Mouse (Mus musculus) intestine, embryonic 16.5 days (tissue): ENCODE data around the gene Vmac. TPM values are rescaled to one million over a fixed set of nuclear protein-coding genes. Genes with fewer than 3 reads are reported as not detected.
A peak's percentile ranks its signal among the peaks of the same experiment; 100 is the strongest.

Experiments
- ATAC-seq: fragments of 200-750 bp; cut with Nextera tagmentation; 2 replicates; pipeline ENCODE4 v1.8.0; 2017; ENCODE audit warnings: moderate TSS enrichment, moderate library complexity
- H3K27ac ChIP-seq: fragments of 300-500 bp; sonication (generic); 2 replicates; pipeline ENCODE4 v1.5.1; 2014; ENCODE audit warnings: mild to moderate bottlenecking, low read length
- H3K27me3 ChIP-seq: fragments of 300-500 bp; sonication (generic); replicated peaks from 2 replicates; pipeline ENCODE4 v1.6.1; 2014; ENCODE audit warnings: low read length, control low read depth, mixed read lengths; ENCODE audit not compliant: control insufficient read depth, insufficient read depth
- H3K36me3 ChIP-seq: fragments of 300-500 bp; sonication (generic); 2 replicates; pipeline ENCODE4 v1.6.1; 2014; ENCODE audit warnings: low read length, control low read depth; ENCODE audit not compliant: control insufficient read depth, insufficient read depth
- H3K4me1 ChIP-seq: fragments of 300-500 bp; sonication (generic); 2 replicates; pipeline ENCODE4 v1.6.1; 2014; ENCODE audit warnings: low read length, control low read depth, mixed read lengths; ENCODE audit not compliant: control insufficient read depth, insufficient read depth
- H3K4me2 ChIP-seq: fragments of 300-500 bp; sonication (generic); 2 replicates; pipeline ENCODE4 v1.6.1; 2014; ENCODE audit warnings: low read depth, low read length, control low read depth
- H3K4me3 ChIP-seq: fragments of 300-500 bp; sonication (generic); 2 replicates; pipeline ENCODE4 v1.5.1; 2014; ENCODE audit warnings: mild to moderate bottlenecking, low read length
- H3K9ac ChIP-seq: fragments of 300-500 bp; sonication (generic); 2 replicates; pipeline ENCODE4 v1.6.1; 2014; ENCODE audit warnings: low read depth, low read length
- H3K9me3 ChIP-seq: fragments of 300-500 bp; sonication (generic); 2 replicates; pipeline ENCODE4 v1.6.1; 2016; ENCODE audit warnings: low read length, control low read depth; ENCODE audit not compliant: control insufficient read depth
- WGBS: fragments of 180-500 bp; shearing (Covaris S2); extraction: QIAGEN DNeasy Blood & Tissue Kit; methylation state at CpG from one replicate; pipeline ENCODE4 v1.1.7; 2014; 5-methylcytosine and 5-hydroxymethylcytosine counted together
- polyA plus RNA-seq: library from polyadenylated mRNA; unstranded; fragments of >200 nt; fragmentation: Nextera tagmentation; extraction: Ambion mirVana; gene quantifications from 2 replicates; pipeline ENCODE4 v1.2.1, GENCODE M21; 2015

Vmac gene
- polyA plus RNA-seq, 1 experiment from 2014 or later, result 16.6 TPM

DNA sequence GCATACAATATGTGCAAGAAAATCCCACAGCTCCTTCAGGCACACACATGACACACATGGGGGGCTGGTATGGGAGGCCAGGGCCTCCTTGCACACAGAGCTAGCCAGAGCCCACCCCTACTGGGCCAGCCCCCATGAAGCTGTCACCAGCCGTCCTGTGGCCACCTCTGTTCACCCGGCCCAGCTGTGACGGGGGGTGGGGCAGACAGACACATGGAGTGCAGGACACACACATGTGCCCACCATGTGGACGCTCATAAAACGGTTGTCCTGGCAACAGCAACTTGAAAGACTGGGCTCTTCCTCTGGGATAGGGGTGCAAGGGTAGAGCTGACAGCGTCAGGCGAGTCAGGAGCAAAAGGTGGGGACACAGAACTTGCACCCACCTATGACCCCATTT lies 41.4 kb upstream of the Vmac start:
- H3K27ac ChIP-seq, result no peak overlapping the region
- H3K9me3 ChIP-seq, result no peaks in the 10 kb centered on the region
- H3K4me1 ChIP-seq, result peaks cover 43% of the 10 kb centered on the region
- ATAC-seq, result no peak
- H3K4me3 ChIP-seq, result no peak overlapping the region
- no peaks in the 10 kb centered on the region for H3K36me3 ChIP-seq
- H3K27me3 ChIP-seq, result peaks cover 11% of the 10 kb centered on the region
- WGBS, result 55% methylated on average over 7 of the region's 7 CpGs
- no peak overlapping the region for H3K4me2 ChIP-seq
- H3K9ac ChIP-seq, result no peak overlapping the region

GRCm38 (mm10) chr17:56758132-56758531 lies 40.3 kb upstream of the Vmac start:
- Histone ChIP-seq H3K27me3 (peaks cover 20% of the 10 kb centered on the region), H3K36me3 (no peaks in the 10 kb centered on the region), H3K9me3 (no peaks in the 10 kb centered on the region), H3K4me1 (peaks cover 48% of the 10 kb centered on the region), H3K4me3 (no peak overlapping the region), H3K27ac (no peak overlapping the region), H3K4me2 (peak overlapping the region; percentile 100), H3K9ac (peak overlapping the region; percentile 80; the same call in 1 of the 2 replicates)
- no peak for ATAC-seq
- 3% methylated on average over 12 of the region's 12 CpGs for WGBS

DNA sequence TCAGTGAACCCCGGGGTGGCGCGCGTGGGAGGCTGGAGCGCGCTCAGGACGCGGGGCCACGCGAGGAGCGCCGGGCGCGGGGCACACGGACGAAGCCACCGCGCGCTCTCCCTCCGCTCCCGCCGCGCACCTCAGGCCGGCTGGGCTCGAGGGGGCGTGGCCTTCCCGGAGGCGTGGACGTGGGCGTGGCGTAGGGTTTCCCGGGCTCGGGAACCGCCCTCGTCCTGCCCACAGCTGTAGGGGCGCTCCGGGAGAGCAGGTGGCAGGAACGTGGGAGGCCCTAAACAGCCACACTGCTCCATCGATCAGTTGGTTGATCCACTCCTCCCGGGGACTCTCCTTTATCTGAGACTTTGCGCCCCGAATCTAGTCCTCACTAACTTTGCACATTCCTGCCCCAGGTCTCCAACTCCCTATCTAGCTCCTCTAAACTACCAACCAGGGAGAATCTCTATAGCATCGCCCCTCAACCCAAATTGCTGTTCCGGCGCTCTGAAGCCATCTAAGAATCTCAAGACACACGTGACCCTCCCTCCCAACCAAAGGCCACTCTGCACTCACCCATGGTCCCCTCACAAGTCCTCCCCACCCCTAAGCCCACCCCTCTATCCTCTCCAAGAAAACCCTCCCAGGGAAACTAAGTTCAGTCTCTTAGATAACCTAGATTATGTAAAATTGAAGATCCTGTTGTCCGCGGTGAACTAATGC lies 39.7 kb upstream of the Vmac start, which contains the start of gene Nrtn:
TSS of gene Nrtn (minus strand) at position 115 of the 708 bp plus-strand sequence.
- Histone ChIP-seq H3K27ac (peak within 1 kb of the TSS; percentile 18; the same call in 1 of the 2 replicates), H3K4me1 (peaks cover 43% of the 10 kb centered on the region), H3K27me3 (peaks cover 24% of the 10 kb centered on the region), H3K9me3 (no peaks in the 10 kb centered on the region), H3K4me3 (peak within 1 kb of the TSS; percentile 65), H3K36me3 (no peaks in the 10 kb centered on the region), H3K4me2 (peak within 1 kb of the TSS; percentile 100), H3K9ac (peak within 1 kb of the TSS; percentile 80)
- WGBS, result under 1% methylated on average over 45 of the region's 48 CpGs
- ATAC-seq, result peak; percentile 69

DNA sequence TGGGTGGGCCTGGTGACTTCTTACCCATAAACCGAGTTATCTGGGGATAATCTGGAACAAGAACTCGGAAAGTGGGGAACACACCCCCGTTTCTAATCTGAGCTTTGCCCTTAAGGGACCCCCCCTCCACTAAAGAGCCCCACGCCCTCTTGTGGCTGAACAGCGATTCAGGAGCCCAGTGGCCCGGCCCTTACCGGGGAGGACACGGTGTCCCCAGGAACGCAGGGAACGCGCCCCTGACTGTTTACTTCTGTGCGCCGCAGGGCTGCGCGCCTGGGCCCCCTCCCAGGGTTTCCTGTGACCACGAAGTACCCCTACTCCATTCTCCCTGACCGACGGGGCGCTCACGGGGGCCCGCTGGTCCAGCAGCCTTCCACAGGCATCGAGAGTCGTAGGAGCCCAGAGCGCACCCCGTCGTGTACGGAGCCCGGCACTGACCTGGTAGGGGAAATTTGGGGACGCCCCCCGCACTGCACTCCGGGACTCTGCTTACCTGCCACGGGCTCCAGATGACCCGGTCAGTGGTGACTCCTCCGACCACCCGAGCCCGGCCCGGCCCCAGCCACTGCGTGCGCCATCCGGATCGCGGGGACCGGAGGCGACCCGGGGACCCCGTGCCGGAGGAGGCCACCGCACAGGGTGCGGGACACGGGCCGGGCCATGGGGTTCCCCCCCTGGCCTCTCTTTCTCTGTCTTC lies 39.0 kb upstream of the Vmac start:
- ATAC-seq, result peak; percentile 25

GRCm38 (mm10) chr17:56754271-56755185 lies 36.7 kb upstream of the Vmac start:
- H3K27me3 ChIP-seq, result peaks cover 32% of the 10 kb centered on the region
- peaks cover 32% of the 10 kb centered on the region for H3K4me1 ChIP-seq
- no peaks in the 10 kb centered on the region for H3K36me3 ChIP-seq
- peak overlapping the region; percentile 20 for H3K4me3 ChIP-seq
- WGBS, result 19% methylated on average over 36 of the region's 36 CpGs
- H3K9me3 ChIP-seq, result no peaks in the 10 kb centered on the region
- no peak overlapping the region for H3K27ac ChIP-seq
- H3K4me2 ChIP-seq, result peak overlapping the region; percentile 40
- H3K9ac ChIP-seq, result peak overlapping the region; percentile 36
- ATAC-seq, result 0 out of 2 replicates have a peak, but pooled peaks have one; percentile 8

More for the DNA sequence above, 39.0 kb upstream of the Vmac start:
- Histone ChIP-seq H3K9ac (peak overlapping the region; percentile 80), H3K36me3 (no peaks in the 10 kb centered on the region), H3K4me1 (peaks cover 38% of the 10 kb centered on the region), H3K4me2 (peak overlapping the region; percentile 100), H3K4me3 (peak overlapping the region; percentile 65), H3K27me3 (peaks cover 30% of the 10 kb centered on the region), H3K9me3 (no peaks in the 10 kb centered on the region), H3K27ac (no peak overlapping the region)
- WGBS, result 1% methylated on average over 47 of the region's 51 CpGs

DNA sequence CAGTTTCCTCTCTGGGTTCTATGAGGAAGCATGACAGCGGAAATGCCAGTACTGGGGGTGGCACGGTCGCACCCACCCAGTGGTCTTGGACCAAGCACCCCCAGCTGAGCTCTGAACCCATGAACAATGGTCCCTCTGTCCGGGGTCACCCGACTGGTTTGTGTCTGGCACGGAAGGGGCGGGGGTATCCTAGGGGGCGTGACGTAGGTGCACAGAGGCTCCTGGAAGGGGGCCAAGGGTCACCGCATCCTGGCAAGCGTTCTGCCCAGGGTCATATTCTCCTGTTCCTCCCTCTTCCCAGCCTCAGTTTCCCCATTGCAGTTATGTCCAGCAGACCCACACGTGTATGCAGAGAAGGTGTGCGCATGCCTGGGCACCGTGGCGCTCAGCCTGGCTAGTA lies 35.6 kb upstream of the Vmac start:
- Histone ChIP-seq H3K27ac (no peak overlapping the region), H3K36me3 (no peaks in the 10 kb centered on the region), H3K4me1 (peaks cover 32% of the 10 kb centered on the region), H3K4me2 (no peak overlapping the region), H3K27me3 (peaks cover 32% of the 10 kb centered on the region), H3K9ac (no peak overlapping the region), H3K4me3 (no peak overlapping the region), H3K9me3 (no peaks in the 10 kb centered on the region)
- no peak for ATAC-seq
- WGBS, result 30% methylated on average over 15 of the region's 15 CpGs

DNA sequence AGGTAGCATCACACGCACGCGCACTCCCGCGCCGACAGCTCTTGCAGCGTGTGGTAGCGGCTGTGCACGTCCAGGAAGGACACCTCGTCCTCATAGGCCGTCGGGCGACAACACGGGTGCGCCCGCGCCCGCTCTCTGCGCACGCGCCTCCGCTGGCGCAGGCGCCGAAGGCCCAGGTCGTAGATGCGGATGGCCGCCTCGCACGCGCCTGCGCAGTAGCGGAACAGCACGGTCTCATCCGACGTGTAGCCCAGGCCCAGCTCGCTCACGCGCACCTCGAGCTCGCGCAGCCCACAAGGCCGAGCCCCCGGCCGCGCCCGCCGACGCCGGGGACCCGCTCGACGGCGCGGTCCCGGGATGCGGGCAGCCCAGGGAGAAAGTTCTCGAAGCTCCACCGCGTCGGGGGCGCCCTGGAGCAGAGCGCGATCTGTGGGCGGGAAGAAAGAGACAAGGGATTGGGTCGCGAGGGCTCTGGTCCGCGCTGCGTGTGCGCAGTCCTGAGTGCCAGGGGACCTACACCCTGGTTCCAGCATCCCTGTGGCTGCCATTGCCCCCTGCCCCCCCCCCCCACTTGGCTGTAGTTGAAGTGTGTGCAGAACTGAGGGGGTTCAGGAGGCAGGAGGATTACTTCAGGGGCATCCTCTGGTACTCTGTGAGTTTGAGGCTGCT lies 33.7 kb upstream of the Vmac start:
- Histone ChIP-seq H3K27ac (no peak overlapping the region), H3K4me3 (peak overlapping the region; percentile 35), H3K27me3 (peaks cover 32% of the 10 kb centered on the region), H3K36me3 (no peaks in the 10 kb centered on the region), H3K9ac (peak overlapping the region; percentile 65), H3K4me1 (peaks cover 19% of the 10 kb centered on the region), H3K4me2 (peak overlapping the region; percentile 52; the same call in 1 of the 2 replicates), H3K9me3 (no peaks in the 10 kb centered on the region)
- peak; percentile 36 for ATAC-seq
- WGBS, result 28% methylated on average over 71 of the region's 71 CpGs

DNA sequence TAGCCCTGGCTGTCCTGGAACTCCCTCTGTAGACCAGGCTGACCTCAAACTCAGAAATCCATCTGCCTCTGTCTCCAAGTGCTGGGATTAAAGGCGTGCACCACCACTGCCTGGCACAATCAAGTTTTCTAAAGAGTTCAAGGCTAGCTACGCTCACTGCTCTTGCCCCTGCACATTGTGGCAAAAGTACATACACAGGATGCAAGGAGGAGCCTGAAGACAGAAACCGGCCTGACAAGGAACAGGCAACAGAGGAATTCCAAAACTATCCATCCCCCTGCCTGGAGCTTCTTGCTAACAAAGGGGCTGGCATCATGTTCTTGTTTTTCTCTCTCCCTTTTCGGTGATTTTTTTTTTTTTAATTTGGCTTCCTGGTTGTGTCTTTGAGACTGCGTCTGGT lies 26.4 kb upstream of the Vmac start:
- Histone ChIP-seq H3K9me3 (no peaks in the 10 kb centered on the region), H3K27me3 (no peaks in the 10 kb centered on the region), H3K36me3 (no peaks in the 10 kb centered on the region), H3K27ac (0 out of 2 replicates have a peak overlapping the region, but pooled peaks have one; percentile 21), H3K4me2 (no peak overlapping the region), H3K9ac (no peak overlapping the region), H3K4me1 (no peaks in the 10 kb centered on the region), H3K4me3 (no peak overlapping the region)
- no peak for ATAC-seq
- WGBS, result 37% methylated on average over 5 of the region's 5 CpGs
